Mouse (Mus musculus) lung, postnatal 0 days (tissue): ENCODE results near the gene Cntrob.

Source experiments
- CTCF ChIP-seq: IDR thresholded peaks from 2 replicates; pipeline ENCODE4 v1.5.1; 2016; ENCODE audit warnings: antibody characterized with exemption, mild to moderate bottlenecking
- EP300 ChIP-seq: IDR thresholded peaks from 2 replicates; pipeline ENCODE4 v1.6.1; 2016; ENCODE audit warnings: antibody characterized with exemption, mild to moderate bottlenecking, control low read depth

- peak; percentile 50 for TF ChIP-seq CTCF
- no peak for TF ChIP-seq EP300
Observed at GRCm38 (mm10) chr11:69251135-69251842, 72.3 kb downstream of the Cntrob start.
